In genomic region chr2:144164986-144165821, GRCm38 (mm10) we compare ENCODE assay signal across 8 mouse cellular contexts.
DNase-seq lines count a peak whose midpoint lies in the region; ATAC-seq lines count a peak whose summit lies in the region.

No protein-coding gene starts in this region.

- DNase-seq in adrenal gland, adult 8-10 months = peak; percentile 76
- peak; percentile 81 for DNase-seq in embryonic facial prominence, embryonic 10.5 days (ENCODE audit: low spot score)
- peak; percentile 99 for DNase-seq in heart, adult 11 months
- DNase-seq in kidney, adult 11 months = peak; percentile 75
- peak; percentile 79 for DNase-seq in limb, embryonic 11.5 days (ENCODE audit: low spot score)
- DNase-seq in skeletal muscle tissue, adult 2 months (ENCODE audit: low read depth, low spot score) = peak; percentile 83

- peaks cover 43% of the 10 kb centered on the region for H3K4me1 ChIP-seq in embryonic facial prominence, embryonic 10.5 days
- peaks cover 9% of the 10 kb centered on the region; the same call in 1 of the 2 replicates for H3K4me1 ChIP-seq in limb, embryonic 11.5 days (ENCODE audit: control insufficient read depth, insufficient read depth, low read length)
- peaks cover 21% of the 10 kb centered on the region; the same call in 1 of the 2 replicates for H3K4me1 ChIP-seq in midbrain, embryonic 12.5 days

- under 1% methylated on average over 37 of the region's 37 CpGs for WGBS in embryonic facial prominence, embryonic 10.5 days
- under 1% methylated on average over 33 of the region's 37 CpGs for WGBS in limb, embryonic 11.5 days
- WGBS in midbrain, embryonic 12.5 days = 1% methylated on average over 34 of the region's 37 CpGs

- peak overlapping the region; percentile 90 for H3K27ac ChIP-seq in embryonic facial prominence, embryonic 10.5 days (replicated peaks)
- 0 out of 2 replicates have a peak overlapping the region, but pooled peaks have one; percentile 52 for H3K27ac ChIP-seq in limb, embryonic 11.5 days (replicated peaks; ENCODE audit: low read depth, low read length)
- peak overlapping the region; percentile 76 for H3K27ac ChIP-seq in midbrain, embryonic 12.5 days (replicated peaks)

- peak overlapping the region; percentile 75 for H3K4me3 ChIP-seq in embryonic facial prominence, embryonic 10.5 days
- H3K4me3 ChIP-seq in limb, embryonic 11.5 days (ENCODE audit: low read depth, low read length) = peak overlapping the region; percentile 53
- H3K4me3 ChIP-seq in midbrain, embryonic 12.5 days = peak overlapping the region; percentile 61

- peaks cover 36% of the 10 kb centered on the region for H3K27me3 ChIP-seq in embryonic facial prominence, embryonic 10.5 days (replicated peaks; ENCODE audit: low read depth, poor library complexity, severe bottlenecking)
- no peaks in the 10 kb centered on the region for H3K27me3 ChIP-seq in limb, embryonic 11.5 days (ENCODE audit: control insufficient read depth, insufficient read depth, low read length)
- H3K27me3 ChIP-seq in midbrain, embryonic 12.5 days = peaks cover 24% of the 10 kb centered on the region

- H3K9ac ChIP-seq in limb, embryonic 11.5 days (ENCODE audit: low read length) = peak overlapping the region; percentile 74
- H3K9ac ChIP-seq in midbrain, embryonic 12.5 days (replicated peaks) = peak overlapping the region; percentile 71

- H3K4me2 ChIP-seq in limb, embryonic 11.5 days (ENCODE audit: low read depth, severe bottlenecking) = peak overlapping the region; percentile 91
- peak overlapping the region; percentile 87 for H3K4me2 ChIP-seq in midbrain, embryonic 12.5 days (replicated peaks)

- ATAC-seq in limb, embryonic 11.5 days (ENCODE audit: insufficient number of reproducible peaks, low FRiP score, low TSS enrichment, low read depth) = peak; percentile 40
- peak; percentile 77 for ATAC-seq in midbrain, embryonic 12.5 days (ENCODE audit: low FRiP score, low read depth)
- no peak; the same call in 1 of the 2 replicates for ATAC-seq in erythroid progenitor cell, adult 5-6 weeks (replicated peaks; ENCODE audit: low FRiP score, poor library complexity, severe bottlenecking)

- no peaks in the 10 kb centered on the region for H3K9me3 ChIP-seq in embryonic facial prominence, embryonic 10.5 days
- no peaks in the 10 kb centered on the region for H3K9me3 ChIP-seq in limb, embryonic 11.5 days (ENCODE audit: control insufficient read depth, low read length)
- H3K9me3 ChIP-seq in midbrain, embryonic 12.5 days = no peaks in the 10 kb centered on the region

- H3K36me3 ChIP-seq in embryonic facial prominence, embryonic 10.5 days (replicated peaks) = no peaks in the 10 kb centered on the region
- H3K36me3 ChIP-seq in limb, embryonic 11.5 days (ENCODE audit: control insufficient read depth, insufficient read depth, low read length) = no peaks in the 10 kb centered on the region
- H3K36me3 ChIP-seq in midbrain, embryonic 12.5 days = no peaks in the 10 kb centered on the region
